Mouse (Mus musculus) forebrain, embryonic 11.5 days (tissue): Measurements from ENCODE around the gene Sema6d. TPM values are rescaled to one million over a fixed set of nuclear protein-coding genes. Genes with fewer than 3 reads are reported as not detected.

Source experiments
- ATAC-seq: fragments of 200-750 bp; cut with Nextera tagmentation; replicated peaks from 2 replicates; pipeline ENCODE4 v1.8.0; 2017; ENCODE audit warnings: moderate TSS enrichment; ENCODE audit not compliant: low FRiP score
- DNase-seq: peaks from one replicate; pipeline ENCODE4 v3.0.0-alpha.2; 2017; ENCODE audit warnings: low spot score
- H3K27ac ChIP-seq: fragments of 300-500 bp; sonication (generic); 2 replicates; pipeline ENCODE4 v1.5.1; 2014; ENCODE audit warnings: low read depth, low read length
- H3K27me3 ChIP-seq: fragments of 300-500 bp; sonication (generic); 2 replicates; pipeline ENCODE4 v1.6.1; 2014; ENCODE audit warnings: mild to moderate bottlenecking, low read length, mixed read lengths; ENCODE audit not compliant: control insufficient read depth, insufficient read depth
- H3K36me3 ChIP-seq: fragments of 300-500 bp; sonication (generic); 2 replicates; pipeline ENCODE4 v1.6.1; 2014; ENCODE audit warnings: mild to moderate bottlenecking, low read length, moderate library complexity, mixed read lengths; ENCODE audit not compliant: control insufficient read depth, insufficient read depth
- H3K4me1 ChIP-seq: fragments of 300-500 bp; sonication (generic); replicated peaks from 2 replicates; pipeline ENCODE4 v1.6.1; 2014; ENCODE audit warnings: low read length, mixed read lengths; ENCODE audit not compliant: control insufficient read depth, insufficient read depth
- H3K4me2 ChIP-seq: fragments of 300-500 bp; sonication (generic); 2 replicates; pipeline ENCODE4 v1.6.1; 2014; ENCODE audit warnings: low read depth, mild to moderate bottlenecking, low read length, moderate library complexity, mixed read lengths; ENCODE audit not compliant: severe bottlenecking
- H3K4me3 ChIP-seq: fragments of 300-500 bp; sonication (generic); 2 replicates; pipeline ENCODE4 v1.5.1; 2014; ENCODE audit warnings: low read depth, low read length
- H3K9ac ChIP-seq: fragments of 300-500 bp; sonication (generic); 2 replicates; pipeline ENCODE4 v1.6.1; 2014; ENCODE audit warnings: low read length
- H3K9me3 ChIP-seq: fragments of 300-500 bp; sonication (generic); 2 replicates; pipeline ENCODE4 v1.6.1; 2016; ENCODE audit warnings: low read length, mixed read lengths; ENCODE audit not compliant: control insufficient read depth
- WGBS: fragments of 180-500 bp; shearing (Covaris S2); extraction: QIAGEN DNeasy Blood & Tissue Kit; methylation state at CpG from one replicate; pipeline ENCODE4 v1.1.7; 2014; 5-methylcytosine and 5-hydroxymethylcytosine counted together
- polyA plus RNA-seq: library from polyadenylated mRNA; unstranded; fragments of >200 nt; fragmentation: Nextera tagmentation; extraction: Ambion mirVana; gene quantifications from 2 replicates; pipeline ENCODE4 v1.2.1, GENCODE M21; 2014

Gene Sema6d
- polyA plus RNA-seq, 1 experiment from 2014 or later: 9.8 TPM

- Histone ChIP-seq H3K4me2 (no peak overlapping the region), H3K4me1 (no peaks in the 10 kb centered on the region; the same call in 1 of the 2 replicates), H3K9ac (no peak overlapping the region), H3K4me3 (no peak overlapping the region), H3K9me3 (no peaks in the 10 kb centered on the region), H3K36me3 (no peaks in the 10 kb centered on the region), H3K27ac (no peak overlapping the region), H3K27me3 (no peaks in the 10 kb centered on the region)
- ATAC-seq (no peak), DNase-seq (no peak)
- 62% methylated on average over 6 of the region's 6 CpGs for WGBS
Observed at GRCm38 (mm10) chr2:124401727-124402380, 312.1 kb downstream of the Sema6d start.

- Histone ChIP-seq H3K9ac (no peak overlapping the region), H3K9me3 (no peaks in the 10 kb centered on the region), H3K4me1 (no peaks in the 10 kb centered on the region; the same call in 1 of the 2 replicates), H3K27ac (no peak overlapping the region), H3K4me2 (no peak overlapping the region), H3K36me3 (no peaks in the 10 kb centered on the region), H3K4me3 (no peak overlapping the region), H3K27me3 (no peaks in the 10 kb centered on the region)
- 80% methylated on average over 8 of the region's 8 CpGs for WGBS
- no peak for ATAC-seq
- no peak for DNase-seq
Observed at GRCm38 (mm10) chr2:124403571-124403970, 313.8 kb downstream of the Sema6d start.

GRCm38 (mm10) chr2:124403981-124404380 lies 314.2 kb downstream of the Sema6d start:
- no peaks in the 10 kb centered on the region; the same call in 1 of the 2 replicates for H3K4me1 ChIP-seq
- no peaks in the 10 kb centered on the region for H3K36me3 ChIP-seq
- no peak overlapping the region for H3K4me2 ChIP-seq
- ATAC-seq (no peak), DNase-seq (no peak)
- H3K9me3 ChIP-seq: no peaks in the 10 kb centered on the region
- WGBS: 72% methylated on average over 6 of the region's 6 CpGs
- H3K9ac ChIP-seq: no peak overlapping the region
- H3K4me3 ChIP-seq: no peak overlapping the region
- H3K27me3 ChIP-seq: no peaks in the 10 kb centered on the region
- 0 out of 2 replicates have a peak overlapping the region, but pooled peaks have one; percentile 12 for H3K27ac ChIP-seq

- DNase-seq: no peak
- H3K27me3 ChIP-seq: no peaks in the 10 kb centered on the region
- no peak overlapping the region for H3K4me3 ChIP-seq
- H3K4me1 ChIP-seq: no peaks in the 10 kb centered on the region; the same call in 1 of the 2 replicates
- ATAC-seq: no peak
- no peaks in the 10 kb centered on the region for H3K9me3 ChIP-seq
- no peaks in the 10 kb centered on the region for H3K36me3 ChIP-seq
- no peak overlapping the region for H3K9ac ChIP-seq
- no peak overlapping the region for H3K27ac ChIP-seq
- WGBS: 85% methylated on average over 6 of the region's 6 CpGs
- H3K4me2 ChIP-seq: no peak overlapping the region
Observed at GRCm38 (mm10) chr2:124404631-124405562, 315.1 kb downstream of the Sema6d start.

- WGBS: 96% methylated on average over 1 of the region's 1 CpGs
- no peaks in the 10 kb centered on the region for H3K27me3 ChIP-seq
- no peak overlapping the region for H3K4me3 ChIP-seq
- no peak overlapping the region for H3K4me2 ChIP-seq
- H3K36me3 ChIP-seq: no peaks in the 10 kb centered on the region
- ATAC-seq (no peak), DNase-seq (no peak)
- H3K4me1 ChIP-seq: no peaks in the 10 kb centered on the region; the same call in 1 of the 2 replicates
- H3K27ac ChIP-seq: no peak overlapping the region
- no peak overlapping the region for H3K9ac ChIP-seq
- no peaks in the 10 kb centered on the region for H3K9me3 ChIP-seq
Observed at GRCm38 (mm10) chr2:124408956-124409355, 319.2 kb downstream of the Sema6d start.

- H3K9ac ChIP-seq: no peak overlapping the region
- H3K36me3 ChIP-seq: no peaks in the 10 kb centered on the region
- ATAC-seq (no peak), DNase-seq (no peak)
- no peak overlapping the region for H3K4me2 ChIP-seq
- no peak overlapping the region for H3K4me3 ChIP-seq
- H3K4me1 ChIP-seq: no peaks in the 10 kb centered on the region
- H3K9me3 ChIP-seq: no peaks in the 10 kb centered on the region
- H3K27me3 ChIP-seq: no peaks in the 10 kb centered on the region
- 79% methylated on average over 3 of the region's 3 CpGs for WGBS
- no peak overlapping the region for H3K27ac ChIP-seq
Observed at GRCm38 (mm10) chr2:124416730-124417129, 327.0 kb downstream of the Sema6d start.

GRCm38 (mm10) chr2:124418319-124418718 lies 328.6 kb downstream of the Sema6d start:
- DNase-seq (no peak), ATAC-seq (no peak)
- no peak overlapping the region for H3K9ac ChIP-seq
- H3K27ac ChIP-seq: no peak overlapping the region
- H3K4me2 ChIP-seq: no peak overlapping the region
- H3K27me3 ChIP-seq: no peaks in the 10 kb centered on the region
- H3K4me1 ChIP-seq: no peaks in the 10 kb centered on the region
- H3K9me3 ChIP-seq: no peaks in the 10 kb centered on the region
- H3K36me3 ChIP-seq: no peaks in the 10 kb centered on the region
- WGBS: 98% methylated on average over 2 of the region's 2 CpGs
- H3K4me3 ChIP-seq: no peak overlapping the region

GRCm38 (mm10) chr2:124420170-124420825 lies 330.5 kb downstream of the Sema6d start:
- no peaks in the 10 kb centered on the region for H3K9me3 ChIP-seq
- H3K27me3 ChIP-seq: no peaks in the 10 kb centered on the region
- no peaks in the 10 kb centered on the region for H3K36me3 ChIP-seq
- H3K27ac ChIP-seq: no peak overlapping the region
- H3K4me1 ChIP-seq: no peaks in the 10 kb centered on the region
- no peak for DNase-seq
- H3K4me3 ChIP-seq: no peak overlapping the region
- H3K4me2 ChIP-seq: no peak overlapping the region
- no peak overlapping the region for H3K9ac ChIP-seq
- 55% methylated on average over 1 of the region's 1 CpGs for WGBS
- ATAC-seq: no peak
